Mouse (Mus musculus): ENCODE data around the gene Mthfd1l. TPM values are rescaled to one million over a fixed set of nuclear protein-coding genes. Genes with fewer than 3 reads are reported as not detected.

The Mthfd1l gene
- polyA plus RNA-seq, 1 experiment from 2014 or later, result 13.7 TPM

DNA sequence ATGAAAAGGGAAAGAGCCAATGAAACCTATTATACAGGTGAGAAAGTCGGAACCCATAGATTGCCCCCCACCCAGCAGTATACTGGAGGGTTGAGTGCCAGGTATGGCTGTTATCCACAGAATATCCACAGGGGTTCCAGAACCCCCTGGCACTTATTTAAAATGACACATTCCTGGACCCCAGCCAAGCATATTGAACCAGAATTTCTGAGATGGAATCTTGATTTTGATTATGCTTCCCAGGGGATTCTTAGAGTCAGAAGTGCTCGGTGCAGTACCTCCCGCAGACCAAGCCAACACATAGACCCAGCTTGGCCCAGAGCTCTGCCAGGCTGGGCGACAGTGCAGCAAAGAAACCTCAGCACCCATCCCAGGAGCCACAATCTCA, 3.7 kb downstream of the Mthfd1l start:
- no peaks in the 10 kb centered on the region for H3K27me3 ChIP-seq
- H3K4me3 ChIP-seq (replicated peaks), result no peak overlapping the region
- no peak overlapping the region for H3K9ac ChIP-seq (replicated peaks)
- no peak overlapping the region for H3K27ac ChIP-seq
- peaks cover 3% of the 10 kb centered on the region; the same call in 1 of the 2 replicates for H3K9me3 ChIP-seq
- ATAC-seq (ENCODE audit: insufficient number of reproducible peaks, insufficient read depth, low FRiP score, low TSS enrichment, low read depth), result no peak
- peaks cover 32% of the 10 kb centered on the region for H3K4me1 ChIP-seq (replicated peaks)
- H3K4me2 ChIP-seq, result no peak overlapping the region
- 80% methylated on average over 4 of the region's 4 CpGs for WGBS
- peaks cover 25% of the 10 kb centered on the region for H3K36me3 ChIP-seq

DNA sequence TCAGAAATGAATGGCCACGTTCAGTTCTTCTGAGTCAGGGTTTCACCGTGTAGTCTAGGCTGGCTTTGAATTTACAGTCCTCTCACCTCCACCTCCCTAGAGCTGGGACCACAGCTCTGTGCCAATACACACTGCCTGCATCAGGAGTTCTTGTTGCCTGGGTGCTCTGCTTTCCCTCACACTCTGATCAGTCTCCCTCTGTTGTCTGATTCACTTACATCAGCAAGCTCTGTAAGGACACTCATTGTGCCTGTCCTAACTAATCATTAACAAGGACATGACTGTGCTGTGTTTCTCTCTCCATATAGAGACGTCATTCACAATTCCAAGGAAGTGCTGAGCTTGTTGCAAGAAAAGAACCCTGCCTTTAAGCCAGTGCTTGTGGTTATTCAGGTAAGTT, 5.4 kb downstream of the Mthfd1l start:
- 94% methylated on average over 3 of the region's 3 CpGs for WGBS
- Histone ChIP-seq H3K9me3 (peaks cover 3% of the 10 kb centered on the region; the same call in 1 of the 2 replicates), H3K27ac (no peak overlapping the region), H3K36me3 (peaks cover 25% of the 10 kb centered on the region), H3K9ac (replicated peaks) (no peak overlapping the region), H3K4me2 (no peak overlapping the region), H3K27me3 (no peaks in the 10 kb centered on the region), H3K4me3 (replicated peaks) (no peak overlapping the region), H3K4me1 (replicated peaks) (peaks cover 28% of the 10 kb centered on the region)
- ATAC-seq (ENCODE audit: insufficient number of reproducible peaks, insufficient read depth, low FRiP score, low TSS enrichment, low read depth), result no peak

DNA sequence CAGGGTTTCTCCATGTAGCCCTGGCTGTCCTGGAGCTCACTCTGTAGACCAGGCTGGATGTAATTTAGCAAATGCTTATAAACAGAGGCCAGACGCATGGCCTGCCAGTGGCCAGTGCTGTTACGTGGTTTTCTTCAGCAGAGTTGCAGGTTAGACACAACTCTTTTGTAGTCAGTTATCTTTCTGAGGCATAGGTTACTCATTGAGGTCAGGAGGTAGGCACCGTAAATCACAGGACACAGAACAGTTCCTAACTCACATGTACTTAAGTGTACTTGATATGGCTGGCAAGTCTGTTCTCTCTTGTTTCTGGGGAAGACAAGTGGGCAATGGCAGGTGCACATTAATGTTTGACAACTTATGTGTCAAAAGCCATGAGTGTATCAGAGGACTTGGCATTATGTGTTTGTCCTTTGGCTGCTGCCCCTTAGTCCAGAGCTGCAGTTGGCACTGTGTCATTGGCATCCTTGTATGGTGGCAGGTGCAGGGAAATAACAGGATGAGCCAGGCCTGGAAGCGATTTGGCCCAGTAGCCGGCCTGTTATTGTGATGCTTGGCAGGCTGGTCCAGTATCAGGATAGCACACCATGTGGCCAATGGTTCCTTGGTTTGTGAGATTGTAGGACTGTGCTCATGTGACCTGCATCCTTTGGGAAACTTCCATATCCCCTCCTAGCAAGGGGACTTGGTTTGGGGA, 6.0 kb downstream of the Mthfd1l start:
- Histone ChIP-seq H3K4me3 (replicated peaks) (no peak overlapping the region), H3K4me2 (no peak overlapping the region), H3K9ac (replicated peaks) (no peak overlapping the region), H3K9me3 (peaks cover 3% of the 10 kb centered on the region; the same call in 1 of the 2 replicates), H3K27me3 (no peaks in the 10 kb centered on the region), H3K27ac (no peak overlapping the region), H3K4me1 (replicated peaks) (peaks cover 28% of the 10 kb centered on the region), H3K36me3 (peaks cover 25% of the 10 kb centered on the region)
- WGBS, result 90% methylated on average over 5 of the region's 5 CpGs
- no peak for ATAC-seq (ENCODE audit: insufficient number of reproducible peaks, insufficient read depth, low FRiP score, low TSS enrichment, low read depth)

DNA sequence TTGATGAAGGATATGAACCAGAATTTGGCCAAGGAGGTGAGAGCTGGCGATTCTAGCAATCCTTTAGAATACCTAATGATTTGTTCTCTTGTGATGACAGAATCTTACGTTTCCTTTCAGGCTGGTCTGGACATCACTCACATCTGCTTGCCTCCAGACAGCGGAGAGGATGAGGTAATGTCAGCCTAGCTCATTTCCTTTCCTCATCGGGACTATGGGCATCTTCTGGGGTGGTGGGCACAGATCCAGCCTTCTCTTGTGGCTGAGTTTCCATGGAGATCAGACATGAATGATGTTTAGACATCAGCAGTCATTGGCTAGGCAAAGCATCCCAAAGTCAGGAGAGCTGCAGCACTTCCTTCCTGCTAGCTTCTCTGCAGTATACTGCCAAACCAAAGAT, 7.3 kb downstream of the Mthfd1l start:
- no peak overlapping the region for H3K27ac ChIP-seq
- H3K9me3 ChIP-seq, result peaks cover 3% of the 10 kb centered on the region; the same call in 1 of the 2 replicates

DNA sequence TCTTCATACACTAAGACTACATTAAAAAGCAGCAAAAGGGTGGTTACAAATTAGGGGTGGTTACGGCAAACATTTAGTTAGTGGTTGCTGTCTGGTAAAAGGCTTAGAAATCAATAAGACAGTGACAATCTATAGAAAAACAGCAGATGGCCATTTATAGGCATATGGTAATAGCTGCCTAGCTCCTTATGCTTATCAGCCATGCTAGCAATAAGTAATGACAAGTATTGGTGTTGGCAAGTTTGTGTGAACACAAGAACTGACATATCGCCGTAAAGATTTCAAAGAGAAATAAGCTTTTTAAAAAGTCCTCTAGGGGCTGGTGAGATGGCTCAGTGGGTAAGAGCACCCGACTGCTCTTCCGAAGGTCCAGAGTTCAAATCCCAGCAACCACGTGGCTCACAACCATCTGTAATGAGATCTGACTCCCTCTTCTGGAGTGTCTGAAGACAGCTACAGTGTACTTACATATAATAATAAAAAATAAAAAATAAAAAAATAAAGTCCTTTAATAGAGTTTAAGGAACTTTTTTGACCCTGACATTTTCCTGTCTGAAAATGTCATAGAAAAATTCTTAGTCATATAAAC, 17.5 kb downstream of the Mthfd1l start:
- Histone ChIP-seq H3K9ac (replicated peaks) (no peak overlapping the region), H3K36me3 (peaks cover 31% of the 10 kb centered on the region), H3K4me1 (replicated peaks) (no peaks in the 10 kb centered on the region), H3K27me3 (no peaks in the 10 kb centered on the region), H3K9me3 (no peaks in the 10 kb centered on the region), H3K4me3 (replicated peaks) (no peak overlapping the region), H3K4me2 (no peak overlapping the region), H3K27ac (no peak overlapping the region)
- 95% methylated on average over 6 of the region's 6 CpGs for WGBS
- ATAC-seq (ENCODE audit: insufficient number of reproducible peaks, insufficient read depth, low FRiP score, low TSS enrichment, low read depth), result no peak

More for the DNA sequence above, 7.3 kb downstream of the Mthfd1l start:
- H3K9ac ChIP-seq (replicated peaks), result no peak overlapping the region
- H3K4me3 ChIP-seq (replicated peaks), result no peak overlapping the region
- H3K36me3 ChIP-seq, result peaks cover 25% of the 10 kb centered on the region
- no peak for ATAC-seq (ENCODE audit: insufficient number of reproducible peaks, insufficient read depth, low FRiP score, low TSS enrichment, low read depth)
- 90% methylated on average over 4 of the region's 4 CpGs for WGBS
- peaks cover 19% of the 10 kb centered on the region for H3K4me1 ChIP-seq (replicated peaks)
- no peaks in the 10 kb centered on the region for H3K27me3 ChIP-seq
- H3K4me2 ChIP-seq, result no peak overlapping the region

DNA sequence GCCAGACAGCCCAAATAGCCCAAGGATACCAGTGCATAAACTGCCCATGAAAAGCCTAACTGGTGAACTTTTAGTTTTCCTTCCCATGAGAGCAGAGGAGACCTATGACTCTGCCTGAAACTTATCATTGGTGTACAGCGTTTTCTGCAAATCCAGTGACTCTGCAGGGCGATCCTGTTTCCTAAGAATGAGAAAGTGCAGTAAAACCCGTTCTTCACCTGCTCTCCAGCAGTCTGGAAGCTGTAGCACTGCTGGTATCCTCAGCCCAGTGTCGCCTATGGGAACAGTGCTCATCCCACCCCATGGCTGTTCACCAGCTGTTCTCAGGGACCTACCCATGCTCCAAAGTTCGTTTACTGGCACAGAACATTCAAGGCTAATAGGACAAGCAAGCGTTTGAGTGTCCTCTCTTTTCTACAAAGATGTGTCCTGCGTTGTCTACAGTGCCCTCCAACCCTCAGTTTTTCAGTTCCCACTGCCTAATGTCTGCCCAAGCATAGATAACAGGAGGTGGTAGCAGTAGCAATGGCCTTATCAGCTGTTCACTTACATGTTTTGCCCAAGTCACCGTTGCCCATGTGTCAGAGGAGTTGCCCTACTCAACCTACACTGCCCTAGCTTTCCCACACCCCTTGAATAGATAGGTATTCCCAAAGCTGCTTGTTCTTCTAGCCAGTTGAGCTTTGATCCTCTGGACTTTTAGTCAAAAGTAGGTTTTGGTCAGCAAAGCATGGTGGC, 20.6 kb downstream of the Mthfd1l start:
- no peak for ATAC-seq (ENCODE audit: insufficient number of reproducible peaks, insufficient read depth, low FRiP score, low TSS enrichment, low read depth)
- H3K4me3 ChIP-seq (replicated peaks), result no peak overlapping the region
- H3K9me3 ChIP-seq, result no peaks in the 10 kb centered on the region
- no peaks in the 10 kb centered on the region for H3K27me3 ChIP-seq
- peaks cover 28% of the 10 kb centered on the region for H3K36me3 ChIP-seq
- H3K27ac ChIP-seq, result no peak overlapping the region
- H3K9ac ChIP-seq (replicated peaks), result no peak overlapping the region
- H3K4me1 ChIP-seq (replicated peaks), result no peaks in the 10 kb centered on the region
- 83% methylated on average over 8 of the region's 8 CpGs for WGBS
- H3K4me2 ChIP-seq, result no peak overlapping the region

DNA sequence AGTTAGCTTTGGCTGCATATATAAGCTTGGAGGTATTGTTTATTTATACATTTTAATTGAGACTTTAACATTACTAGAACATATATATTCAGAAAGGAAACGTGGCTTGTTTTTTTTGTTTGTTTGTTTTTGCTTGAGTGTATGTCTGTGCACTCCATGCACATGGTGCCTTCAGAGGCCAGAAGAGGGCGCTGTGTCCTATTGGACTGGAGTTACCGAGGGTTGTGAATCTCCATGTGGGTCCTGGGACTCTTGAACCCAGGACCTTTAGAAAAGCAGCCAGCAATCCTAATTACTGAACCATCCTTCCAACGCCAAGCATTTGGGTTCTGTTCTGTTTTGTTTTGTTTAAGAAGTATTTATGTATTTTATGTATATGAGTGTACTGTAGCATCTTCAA, 22.4 kb downstream of the Mthfd1l start:
- Histone ChIP-seq H3K9me3 (no peaks in the 10 kb centered on the region), H3K27ac (no peak overlapping the region), H3K4me2 (no peak overlapping the region), H3K4me1 (replicated peaks) (no peaks in the 10 kb centered on the region), H3K9ac (replicated peaks) (no peak overlapping the region), H3K27me3 (no peaks in the 10 kb centered on the region), H3K4me3 (replicated peaks) (no peak overlapping the region), H3K36me3 (peaks cover 16% of the 10 kb centered on the region)
- WGBS, result 80% methylated on average over 4 of the region's 4 CpGs
- no peak for ATAC-seq (ENCODE audit: insufficient number of reproducible peaks, insufficient read depth, low FRiP score, low TSS enrichment, low read depth)

DNA sequence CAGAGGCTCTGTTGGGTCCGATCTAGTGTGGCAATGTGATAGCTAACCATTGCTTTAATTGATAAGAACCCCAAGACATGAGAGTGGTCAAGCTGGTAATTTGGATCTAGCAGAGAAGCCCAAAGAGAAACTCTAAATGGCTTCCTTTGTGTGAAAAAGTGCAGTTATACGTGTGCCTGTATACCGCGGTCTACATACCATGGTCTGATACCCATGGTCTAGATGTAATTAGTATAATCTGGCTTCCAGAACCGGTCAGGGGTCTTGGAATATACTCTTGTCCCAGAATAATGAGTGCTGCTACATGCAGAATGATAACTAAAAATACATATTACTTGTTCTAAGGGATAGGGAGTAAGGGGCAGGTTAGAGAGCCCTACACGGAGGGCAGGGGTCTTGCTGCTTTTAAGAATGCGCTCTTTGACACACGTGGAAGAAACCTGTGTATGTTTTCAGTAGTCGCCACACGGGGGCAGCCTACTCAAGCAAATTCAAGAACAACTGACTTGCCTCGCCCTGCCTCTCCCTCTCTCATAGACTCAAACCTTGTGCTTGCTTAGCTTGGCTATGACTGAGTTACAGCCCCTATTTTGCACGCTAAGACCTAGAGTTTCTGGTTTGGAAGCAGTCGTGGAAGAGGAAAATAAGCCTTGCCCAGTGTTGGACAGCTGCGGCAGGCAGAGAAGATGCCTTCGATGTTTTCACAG, 23.4 kb downstream of the Mthfd1l start:
- Histone ChIP-seq H3K4me1 (replicated peaks) (no peaks in the 10 kb centered on the region), H3K27me3 (no peaks in the 10 kb centered on the region), H3K9ac (replicated peaks) (no peak overlapping the region), H3K4me2 (no peak overlapping the region), H3K27ac (no peak overlapping the region), H3K4me3 (replicated peaks) (no peak overlapping the region), H3K36me3 (peaks cover 13% of the 10 kb centered on the region; the same call in 1 of the 2 replicates), H3K9me3 (no peaks in the 10 kb centered on the region)
- WGBS, result 59% methylated on average over 15 of the region's 15 CpGs
- peak; percentile 71; the same call in 1 of the 2 replicates for ATAC-seq (ENCODE audit: insufficient number of reproducible peaks, insufficient read depth, low FRiP score, low TSS enrichment, low read depth)

DNA sequence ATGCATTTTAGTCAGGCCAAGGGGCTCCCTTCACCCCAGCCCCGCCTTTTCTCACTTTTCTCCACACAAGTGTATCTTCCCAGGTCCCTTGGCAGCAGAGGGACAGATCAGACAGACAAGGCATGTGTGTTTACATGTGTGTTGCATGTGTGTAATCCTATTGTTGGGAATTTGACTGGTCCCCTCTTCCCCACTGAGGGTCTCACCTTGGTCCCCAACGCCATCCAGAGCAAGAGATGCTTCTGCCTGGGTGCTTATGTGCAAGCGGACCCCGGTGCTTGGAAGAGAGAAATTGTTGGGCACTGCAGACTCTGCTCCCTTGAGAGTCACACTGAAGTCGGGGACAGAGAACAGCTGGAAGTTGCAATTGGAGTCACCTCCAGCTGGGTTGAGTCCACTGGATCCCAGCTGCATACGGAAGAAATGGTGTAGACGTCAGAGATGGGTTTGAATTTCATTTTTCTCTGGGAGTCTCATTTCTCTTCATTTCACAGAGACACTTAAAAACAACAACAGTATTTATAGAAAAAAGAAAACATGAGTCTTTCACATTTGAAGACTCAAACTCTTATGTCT, 25.0 kb downstream of the Mthfd1l start:
- no peaks in the 10 kb centered on the region for H3K9me3 ChIP-seq
- WGBS, result 91% methylated on average over 7 of the region's 7 CpGs
- H3K9ac ChIP-seq (replicated peaks), result no peak overlapping the region
- no peaks in the 10 kb centered on the region for H3K27me3 ChIP-seq
- H3K4me1 ChIP-seq (replicated peaks), result no peaks in the 10 kb centered on the region
- H3K4me3 ChIP-seq (replicated peaks), result no peak overlapping the region
- no peak for ATAC-seq (ENCODE audit: insufficient number of reproducible peaks, insufficient read depth, low FRiP score, low TSS enrichment, low read depth)
- H3K4me2 ChIP-seq, result no peak overlapping the region
- no peak overlapping the region for H3K27ac ChIP-seq
- H3K36me3 ChIP-seq, result peaks cover 11% of the 10 kb centered on the region; the same call in 1 of the 2 replicates

DNA sequence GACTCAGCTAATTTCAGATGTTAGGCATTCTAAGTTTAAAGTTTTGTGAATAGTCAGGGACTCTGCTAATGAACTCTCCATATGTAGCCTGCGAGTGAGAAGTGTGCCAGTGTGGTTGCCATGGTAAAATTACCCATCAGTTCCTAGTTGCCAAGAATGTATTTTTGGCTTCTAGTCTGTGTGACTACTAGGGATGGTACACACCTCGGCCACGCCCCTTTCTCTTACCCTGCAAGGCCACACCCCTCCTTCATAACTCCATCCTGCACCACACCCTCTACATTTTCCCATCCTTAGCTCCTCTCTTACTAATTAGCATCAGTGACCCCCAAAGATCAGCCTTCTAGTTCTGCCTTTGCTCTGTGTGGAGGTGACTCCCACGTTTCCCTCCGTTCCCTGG, 29.8 kb downstream of the Mthfd1l start:
- Histone ChIP-seq H3K4me1 (replicated peaks) (peaks cover 9% of the 10 kb centered on the region; the same call in 1 of the 2 replicates), H3K4me2 (no peak overlapping the region), H3K27me3 (no peaks in the 10 kb centered on the region), H3K9ac (replicated peaks) (no peak overlapping the region), H3K9me3 (no peaks in the 10 kb centered on the region), H3K36me3 (0 out of 2 replicates have a peak, but pooled peaks cover 4% of the 10 kb centered on the region), H3K4me3 (replicated peaks) (no peak overlapping the region), H3K27ac (no peak overlapping the region)
- 86% methylated on average over 5 of the region's 5 CpGs for WGBS
- no peak for ATAC-seq (ENCODE audit: insufficient number of reproducible peaks, insufficient read depth, low FRiP score, low TSS enrichment, low read depth)

Measured in limb, embryonic 12.5 days (tissue).